Mouse (Mus musculus): ENCODE measurements around the gene Limd2.

- TF ChIP-seq CTCF (IDR thresholded peaks at IDR 0.05; ENCODE audit: extremely low read depth, insufficient read depth, insufficient read length, insufficient replicate concordance) (no peak), POLR2A (IDR thresholded peaks at IDR 0.05; ENCODE audit: low read depth, low read length) (no peak)
Measured at GRCm38 (mm10) chr11:106122221-106122620, 38.4 kb downstream of the Limd2 start.
